Mouse (Mus musculus) CH12.LX (cell line): ENCODE data around the gene Rsph14.

ENCODE experiments used
- CTCF ChIP-seq, 2 experiments: IDR thresholded peaks in 1 of 2; conservative IDR thresholded peaks in 1 of 2; 2 replicates each; pipeline ENCODE4 v1.5.1; 2011 to 2012; ENCODE audit warnings: low read depth in 2 of 2, low read length in 2 of 2, improper control_type of control experiment in 1 of 2, inconsistent platforms in 1 of 2, mild to moderate bottlenecking in 1 of 2, moderate library complexity in 1 of 2
- EP300 ChIP-seq: IDR thresholded peaks from 2 replicates; pipeline ENCODE4 v1.6.1; 2011; ENCODE audit warnings: low read length, improper control_type of control experiment
- POLR2A ChIP-seq: IDR thresholded peaks from 2 replicates; pipeline ENCODE4 v1.6.1; 2011; ENCODE audit warnings: low read depth, mild to moderate bottlenecking, improper control_type of control experiment, low read length
- POLR2AphosphoS2 ChIP-seq: IDR thresholded peaks from 2 replicates; pipeline ENCODE4 v1.6.1; 2011; ENCODE audit warnings: low read depth, low read length, improper control_type of control experiment
- UBTF ChIP-seq: IDR thresholded peaks from 2 replicates; pipeline ENCODE4 v1.6.1; 2012; ENCODE audit warnings: low read depth, mild to moderate bottlenecking, inconsistent platforms, low read length, improper control_type of control experiment, moderate library complexity

GRCm38 (mm10) chr10:74925324-74925723, 107.1 kb downstream of the Rsph14 start:
- TF ChIP-seq POLR2A (no peak), CTCF (conservative IDR thresholded peaks at IDR 0.05 in 1 of 2, IDR thresholded peaks at IDR 0.05 in 1 of 2; ENCODE audit: low read depth in 2 of 2, low read length in 2 of 2) (peak in 1 of 2 experiments; percentile 62; a peak in 2 of 4 replicates), EP300 (no peak), UBTF (no peak), POLR2AphosphoS2 (no peak)
